Mouse (Mus musculus) heart, postnatal 0 days (tissue): ENCODE results near the gene Galnt7.

ENCODE experiments used
- CTCF ChIP-seq: IDR thresholded peaks from 2 replicates; pipeline ENCODE4 v1.5.1; 2016; ENCODE audit warnings: antibody characterized with exemption, control low read depth, low read depth
- EP300 ChIP-seq: IDR thresholded peaks from 2 replicates; pipeline ENCODE4 v1.6.1; 2016; ENCODE audit warnings: antibody characterized with exemption, low read depth

GRCm38 (mm10) chr8:57584416-57585127 lies 68.3 kb downstream of the Galnt7 start:
- TF ChIP-seq CTCF (no peak), EP300 (no peak)
